Mouse (Mus musculus) heart, adult 2 months (tissue): ENCODE results near the gene Sgpp2.

Source experiments
- CTCF ChIP-seq: fragments of 200-600 bp; IDR thresholded peaks from 2 replicates; pipeline ENCODE4 v1.8.1; 2022; ENCODE audit warnings: antibody characterized with exemption, mild to moderate bottlenecking, moderate library complexity
- EP300 ChIP-seq: fragments of 200-500 bp; IDR thresholded peaks from 2 replicates; pipeline ENCODE4 v1.6.1; 2011; ENCODE audit warnings: low read depth, low read length, control low read depth; ENCODE audit not compliant: insufficient read depth
- POLR2A ChIP-seq: fragments of 200-500 bp; IDR thresholded peaks from 2 replicates; pipeline ENCODE4 v1.6.1; 2011; ENCODE audit warnings: mild to moderate bottlenecking, low read depth, low read length, control low read depth; ENCODE audit not compliant: insufficient read depth

GRCm38 (mm10) chr1:78272915-78273314, 37.2 kb upstream of the Sgpp2 start:
- TF ChIP-seq POLR2A (no peak), EP300 (no peak), CTCF (no peak)
